Mouse (Mus musculus) kidney, embryonic 14.5 days (tissue): ENCODE measurements around the gene Plpp4. TPM values are rescaled to one million over a fixed set of nuclear protein-coding genes. Genes with fewer than 3 reads are reported as not detected.

Experiments
- ATAC-seq: fragments of 200-750 bp; cut with Nextera tagmentation; 2 replicates; pipeline ENCODE4 v1.8.0; 2017; ENCODE audit warnings: moderate number of reproducible peaks, mild to moderate bottlenecking, moderate TSS enrichment, moderate library complexity; ENCODE audit not compliant: low FRiP score, low TSS enrichment
- H3K27ac ChIP-seq: fragments of 300-500 bp; sonication (generic); 2 replicates; pipeline ENCODE4 v1.5.1; 2014; ENCODE audit warnings: low read depth, mild to moderate bottlenecking, low read length, moderate library complexity, mixed read lengths
- H3K27me3 ChIP-seq: fragments of 300-500 bp; sonication (generic); 2 replicates; pipeline ENCODE4 v1.6.1; 2014; ENCODE audit warnings: mild to moderate bottlenecking, low read length; ENCODE audit not compliant: control insufficient read depth, insufficient read depth
- H3K36me3 ChIP-seq: fragments of 300-500 bp; sonication (generic); 2 replicates; pipeline ENCODE4 v1.6.1; 2014; ENCODE audit warnings: low read length, mixed read lengths; ENCODE audit not compliant: control insufficient read depth, insufficient read depth
- H3K4me1 ChIP-seq: fragments of 300-500 bp; sonication (generic); 2 replicates; pipeline ENCODE4 v1.6.1; 2014; ENCODE audit warnings: low read length, mixed read lengths; ENCODE audit not compliant: control insufficient read depth, insufficient read depth
- H3K4me2 ChIP-seq: fragments of 300-500 bp; sonication (generic); replicated peaks from 2 replicates; pipeline ENCODE4 v1.6.1; 2014; ENCODE audit warnings: low read depth, mild to moderate bottlenecking, low read length
- H3K4me3 ChIP-seq: fragments of 300-500 bp; sonication (generic); 2 replicates; pipeline ENCODE4 v1.5.1; 2014; ENCODE audit warnings: mild to moderate bottlenecking, low read length
- H3K9ac ChIP-seq: fragments of 300-500 bp; sonication (generic); 2 replicates; pipeline ENCODE4 v1.6.1; 2014; ENCODE audit warnings: low read depth, mild to moderate bottlenecking, low read length, moderate library complexity
- H3K9me3 ChIP-seq: fragments of 300-500 bp; sonication (generic); 2 replicates; pipeline ENCODE4 v1.6.1; 2016; ENCODE audit warnings: low read length; ENCODE audit not compliant: control insufficient read depth
- WGBS: fragments of 180-500 bp; shearing (Covaris S2); extraction: QIAGEN DNeasy Blood & Tissue Kit; methylation state at CpG from one replicate; pipeline ENCODE4 v1.1.7; 2014; 5-methylcytosine and 5-hydroxymethylcytosine counted together
- polyA plus RNA-seq: library from polyadenylated mRNA; unstranded; fragments of >200 nt; fragmentation: Nextera tagmentation; extraction: Ambion mirVana; gene quantifications from 2 replicates; pipeline ENCODE4 v1.2.1, GENCODE M21; 2014

Gene Plpp4
- polyA plus RNA-seq, 1 experiment from 2014 or later: 2.4 TPM

DNA sequence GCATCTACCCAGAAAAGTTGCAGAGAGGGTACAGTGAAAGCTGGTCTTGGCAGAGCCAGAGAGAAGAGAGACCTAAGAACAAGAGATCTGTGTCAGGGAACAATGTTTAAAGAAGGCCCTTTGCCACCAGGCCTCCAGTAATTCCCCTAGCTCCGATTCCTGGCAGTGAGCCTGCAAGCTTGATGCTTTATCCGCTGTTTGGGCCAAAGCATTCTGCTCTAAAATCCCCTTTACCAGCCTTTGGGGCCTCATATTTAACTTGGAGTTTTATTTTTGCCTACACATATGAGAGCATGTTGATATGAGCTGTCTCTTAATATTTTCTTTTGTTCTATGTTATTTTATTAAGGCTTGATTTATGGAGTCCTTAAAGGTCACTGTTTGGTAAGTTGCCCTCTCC lies 57.1 kb downstream of the Plpp4 start:
- H3K27me3 ChIP-seq: no peaks in the 10 kb centered on the region
- H3K4me3 ChIP-seq: no peak overlapping the region
- 64% methylated on average over 2 of the region's 2 CpGs for whole genome bisulfite sequencing
- H3K4me1 ChIP-seq: no peaks in the 10 kb centered on the region
- no peak overlapping the region for H3K27ac ChIP-seq
- ATAC-seq: no peak
- no peak overlapping the region for H3K4me2 ChIP-seq
- no peaks in the 10 kb centered on the region for H3K36me3 ChIP-seq
- H3K9ac ChIP-seq: no peak overlapping the region
- H3K9me3 ChIP-seq: no peaks in the 10 kb centered on the region

- H3K27me3 ChIP-seq: no peaks in the 10 kb centered on the region
- H3K4me2 ChIP-seq: no peak overlapping the region
- H3K36me3 ChIP-seq: no peaks in the 10 kb centered on the region
- no peak overlapping the region for H3K9ac ChIP-seq
- H3K9me3 ChIP-seq: no peaks in the 10 kb centered on the region
- ATAC-seq: no peak
- no peaks in the 10 kb centered on the region for H3K4me1 ChIP-seq
- no peak overlapping the region for H3K27ac ChIP-seq
- 97% methylated on average over 3 of the region's 3 CpGs for WGBS
- H3K4me3 ChIP-seq: no peak overlapping the region
Measured at GRCm38 (mm10) chr7:129340096-129340495, 83.3 kb downstream of the Plpp4 start.

DNA sequence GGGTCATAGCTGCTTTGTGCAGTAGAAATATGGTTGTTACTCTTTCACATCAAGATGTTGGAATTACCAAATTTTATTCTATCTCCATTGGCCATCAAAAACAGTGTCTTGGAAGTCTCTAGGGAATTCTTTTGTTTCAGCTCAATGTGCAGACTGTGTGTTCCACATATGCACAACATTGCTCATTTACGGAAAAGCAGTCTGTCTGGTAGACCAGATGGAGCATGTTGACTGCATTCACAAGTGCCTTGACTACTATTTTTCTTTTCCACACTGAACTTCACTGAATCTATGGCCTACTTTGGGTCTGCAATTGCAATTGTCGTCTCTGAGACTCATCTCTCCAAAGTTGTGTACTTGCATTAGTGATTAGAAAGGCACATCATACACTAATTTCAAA lies 98.7 kb downstream of the Plpp4 start:
- Histone ChIP-seq H3K27ac (no peak overlapping the region), H3K27me3 (no peaks in the 10 kb centered on the region), H3K4me2 (no peak overlapping the region), H3K9me3 (no peaks in the 10 kb centered on the region), H3K4me1 (no peaks in the 10 kb centered on the region), H3K36me3 (no peaks in the 10 kb centered on the region), H3K9ac (no peak overlapping the region), H3K4me3 (no peak overlapping the region)
- 92% methylated on average over 2 of the region's 2 CpGs for WGBS
- no peak for ATAC-seq

GRCm38 (mm10) chr7:129375306-129375705 lies 118.5 kb downstream of the Plpp4 start:
- WGBS: 89% methylated on average over 1 of the region's 1 CpGs
- H3K4me1 ChIP-seq: no peaks in the 10 kb centered on the region
- no peaks in the 10 kb centered on the region for H3K36me3 ChIP-seq
- no peak overlapping the region for H3K9ac ChIP-seq
- H3K9me3 ChIP-seq: no peaks in the 10 kb centered on the region
- H3K27ac ChIP-seq: no peak overlapping the region
- no peak for ATAC-seq
- H3K27me3 ChIP-seq: no peaks in the 10 kb centered on the region
- no peak overlapping the region for H3K4me2 ChIP-seq
- H3K4me3 ChIP-seq: no peak overlapping the region

GRCm38 (mm10) chr7:129385149-129385548 lies 128.3 kb downstream of the Plpp4 start:
- Histone ChIP-seq H3K9me3 (no peaks in the 10 kb centered on the region), H3K9ac (no peak overlapping the region), H3K4me2 (no peak overlapping the region), H3K27ac (no peak overlapping the region), H3K4me1 (no peaks in the 10 kb centered on the region), H3K36me3 (no peaks in the 10 kb centered on the region), H3K4me3 (no peak overlapping the region), H3K27me3 (no peaks in the 10 kb centered on the region)
- 53% methylated on average over 3 of the region's 3 CpGs for WGBS
- ATAC-seq: no peak

DNA sequence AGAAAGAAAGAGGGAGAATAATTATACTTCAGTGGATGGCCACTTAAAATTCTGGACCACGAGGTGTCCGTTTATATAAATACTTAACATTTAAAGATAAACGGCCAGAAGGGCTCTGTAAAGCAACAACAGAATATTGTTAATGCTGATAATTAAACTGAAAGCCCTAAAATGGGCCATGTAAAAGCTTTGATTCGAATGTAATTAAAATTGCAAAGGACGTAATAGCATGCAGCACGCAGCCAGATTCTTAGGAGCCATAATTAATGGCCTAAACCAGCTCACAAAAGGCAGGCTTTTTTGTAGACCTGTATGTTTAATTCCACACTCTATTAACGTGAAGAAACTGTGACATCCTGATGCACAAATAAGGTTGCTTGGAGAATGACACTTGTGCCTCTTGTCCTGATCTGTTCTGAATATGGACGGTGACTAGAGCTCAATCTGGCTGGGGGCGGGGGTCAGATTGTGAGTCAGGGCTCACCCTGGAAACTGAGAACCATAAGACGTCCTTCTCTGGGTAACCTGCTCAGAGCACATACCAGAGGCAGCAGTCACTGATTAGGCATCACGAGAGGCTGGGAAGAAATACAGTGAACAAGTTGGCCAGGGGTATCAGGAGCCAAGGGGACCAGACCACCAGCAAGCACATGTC lies 136.1 kb downstream of the Plpp4 start:
- no peak overlapping the region for H3K27ac ChIP-seq
- H3K4me3 ChIP-seq: no peak overlapping the region
- H3K27me3 ChIP-seq: no peaks in the 10 kb centered on the region
- no peak overlapping the region for H3K9ac ChIP-seq
- H3K4me1 ChIP-seq: no peaks in the 10 kb centered on the region
- ATAC-seq: no peak
- no peaks in the 10 kb centered on the region for H3K36me3 ChIP-seq
- 80% methylated on average over 11 of the region's 11 CpGs for WGBS
- no peaks in the 10 kb centered on the region for H3K9me3 ChIP-seq
- H3K4me2 ChIP-seq: no peak overlapping the region

- H3K27ac ChIP-seq: no peak overlapping the region
- H3K4me1 ChIP-seq: no peaks in the 10 kb centered on the region
- no peak overlapping the region for H3K9ac ChIP-seq
- ATAC-seq: no peak
- no peaks in the 10 kb centered on the region for H3K9me3 ChIP-seq
- H3K27me3 ChIP-seq: no peaks in the 10 kb centered on the region
- WGBS: 85% methylated on average over 5 of the region's 5 CpGs
- H3K4me3 ChIP-seq: no peak overlapping the region
- H3K4me2 ChIP-seq: no peak overlapping the region
- no peaks in the 10 kb centered on the region for H3K36me3 ChIP-seq
Measured at GRCm38 (mm10) chr7:129396561-129396960, 139.7 kb downstream of the Plpp4 start.

DNA sequence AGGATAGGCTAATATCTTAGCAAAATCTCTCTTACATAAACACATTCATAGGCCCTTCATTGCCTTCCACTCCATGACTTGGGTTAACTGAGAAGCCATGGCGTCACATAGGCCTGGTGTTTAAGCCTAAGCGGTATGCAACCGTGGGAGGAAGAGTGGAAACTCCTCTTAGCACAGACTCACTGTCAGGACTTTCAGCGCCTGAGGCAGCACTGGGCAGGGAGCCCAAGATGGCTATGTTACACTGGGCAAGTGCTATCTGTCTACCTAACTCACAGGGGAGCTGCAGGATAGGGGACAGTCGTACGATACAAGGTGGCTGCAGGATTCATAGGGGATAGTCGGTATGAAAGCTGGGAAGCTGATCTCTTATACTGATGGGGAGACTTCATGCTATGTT lies 142.2 kb downstream of the Plpp4 start:
- H3K4me3 ChIP-seq: no peak overlapping the region
- no peak for ATAC-seq
- H3K4me1 ChIP-seq: no peaks in the 10 kb centered on the region
- 78% methylated on average over 7 of the region's 7 CpGs for WGBS
- no peak overlapping the region for H3K4me2 ChIP-seq
- H3K27ac ChIP-seq: no peak overlapping the region
- no peak overlapping the region for H3K9ac ChIP-seq
- H3K36me3 ChIP-seq: no peaks in the 10 kb centered on the region
- no peaks in the 10 kb centered on the region for H3K9me3 ChIP-seq
- H3K27me3 ChIP-seq: no peaks in the 10 kb centered on the region

DNA sequence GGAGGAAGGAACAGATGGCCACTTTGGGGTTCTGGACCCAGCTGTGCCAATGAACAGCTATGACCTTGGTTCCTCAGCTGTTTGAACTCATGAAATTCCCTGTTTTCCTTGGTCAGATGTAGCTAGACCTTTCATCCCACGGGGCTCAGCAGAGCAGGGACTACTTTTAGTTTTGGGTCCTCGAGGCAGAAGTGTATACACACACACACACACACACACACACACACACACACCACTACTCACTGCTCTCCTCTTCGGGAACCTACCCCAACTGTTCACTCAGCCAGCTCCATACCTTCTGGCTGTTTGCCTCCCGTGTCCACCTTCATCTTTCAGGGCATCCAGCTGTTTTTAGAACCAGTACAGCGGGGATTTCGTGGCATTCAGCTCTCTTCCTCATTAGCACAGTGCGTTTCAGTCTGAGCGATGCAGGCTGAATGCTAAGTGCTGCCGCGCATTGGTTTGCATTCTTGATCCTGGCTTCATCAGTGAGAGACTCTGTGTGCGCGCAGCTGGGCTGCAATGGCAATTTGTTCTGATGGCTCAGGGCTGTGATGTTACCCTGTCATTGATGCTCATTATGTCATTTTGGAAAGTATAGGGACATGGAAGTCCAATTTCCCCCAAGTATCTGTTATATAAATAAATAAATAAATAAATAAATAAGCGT lies 146.0 kb downstream of the Plpp4 start:
- H3K4me2 ChIP-seq: no peak overlapping the region
- no peak for ATAC-seq
- 92% methylated on average over 13 of the region's 13 CpGs for WGBS
- H3K9ac ChIP-seq: no peak overlapping the region
- H3K36me3 ChIP-seq: no peaks in the 10 kb centered on the region
- no peaks in the 10 kb centered on the region for H3K4me1 ChIP-seq
- H3K9me3 ChIP-seq: no peaks in the 10 kb centered on the region
- no peaks in the 10 kb centered on the region for H3K27me3 ChIP-seq
- H3K4me3 ChIP-seq: no peak overlapping the region
- H3K27ac ChIP-seq: no peak overlapping the region
